Mouse (Mus musculus) left cerebral cortex, postnatal 14 days (tissue): ENCODE results near the gene Cry2. TPM values are rescaled to one million over a fixed set of nuclear protein-coding genes. Genes with fewer than 3 reads are reported as not detected.
A peak's percentile ranks its signal among the peaks of the same experiment; 100 is the strongest.
"Not testable (repeated sequence)": the region's sequence is repeated elsewhere in the genome, so short reads cannot be mapped to it uniquely, and the experiment has no call there.

Experiments used
- DNase-seq, 2 experiments: peaks; one replicate each; pipeline ENCODE4 v3.0.0; 2021 to 2022; ENCODE audit warnings: low spot score in 2 of 2, mixed read lengths in 1 of 2
- intact Hi-C: fragments of 180-260 bp; cut with DNase I; formaldehyde crosslinking; loops from one replicate; pipeline ENCODE4 v1.15.1; 2025
- total RNA-seq, 2 experiments: library from RNA; stranded (reverse); gene quantifications; 2 replicates each; pipeline ENCODE4 v1.2.3; 2021

The Cry2 gene
- total RNA-seq, 2 experiments from 2014 or later: 109 to 116 TPM

DNA sequence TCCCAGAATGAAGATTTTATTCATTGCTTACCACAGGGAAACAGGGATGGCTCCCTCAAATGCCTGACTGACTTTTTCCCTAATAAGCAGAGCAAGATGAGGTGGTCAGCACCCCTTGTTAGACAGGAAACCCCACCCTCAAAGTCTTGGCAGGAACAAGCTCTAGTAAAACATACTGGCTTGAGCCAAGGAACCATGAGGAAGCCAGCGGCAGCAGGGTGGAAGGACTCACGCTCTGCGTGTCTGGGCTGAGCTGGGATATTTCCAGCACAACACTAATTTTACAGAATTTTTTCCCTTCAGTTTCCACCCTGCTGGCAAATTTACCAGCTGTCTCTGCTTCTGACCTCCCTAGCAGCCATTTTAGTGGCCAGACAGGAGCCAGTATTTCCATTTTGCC is 7.4 kb downstream of the Cry2 start:
- intact Hi-C loops: no loop called here
- no peak for DNase-seq

DNA sequence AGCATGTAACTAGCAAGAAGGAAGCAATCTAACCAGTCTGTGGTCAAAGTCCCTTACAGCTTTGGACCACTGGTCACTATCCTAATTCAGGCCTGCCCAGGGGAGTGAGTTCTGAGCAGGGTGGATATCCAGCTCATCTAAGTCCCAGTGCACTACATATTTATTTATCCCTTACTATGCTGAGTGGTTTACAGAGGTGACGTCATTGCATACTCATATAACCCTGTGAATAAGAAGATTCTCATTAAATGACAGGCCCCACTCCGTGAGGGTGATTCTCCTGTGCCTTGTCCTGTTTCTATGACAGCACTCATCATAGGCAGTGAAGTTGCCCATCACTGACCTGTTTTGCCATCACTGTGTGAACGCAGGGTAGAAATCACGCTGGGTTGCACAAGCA is 8.5 kb downstream of the Cry2 start:
- DNase-seq: no peak
- intact Hi-C loops: no loop called here

DNA sequence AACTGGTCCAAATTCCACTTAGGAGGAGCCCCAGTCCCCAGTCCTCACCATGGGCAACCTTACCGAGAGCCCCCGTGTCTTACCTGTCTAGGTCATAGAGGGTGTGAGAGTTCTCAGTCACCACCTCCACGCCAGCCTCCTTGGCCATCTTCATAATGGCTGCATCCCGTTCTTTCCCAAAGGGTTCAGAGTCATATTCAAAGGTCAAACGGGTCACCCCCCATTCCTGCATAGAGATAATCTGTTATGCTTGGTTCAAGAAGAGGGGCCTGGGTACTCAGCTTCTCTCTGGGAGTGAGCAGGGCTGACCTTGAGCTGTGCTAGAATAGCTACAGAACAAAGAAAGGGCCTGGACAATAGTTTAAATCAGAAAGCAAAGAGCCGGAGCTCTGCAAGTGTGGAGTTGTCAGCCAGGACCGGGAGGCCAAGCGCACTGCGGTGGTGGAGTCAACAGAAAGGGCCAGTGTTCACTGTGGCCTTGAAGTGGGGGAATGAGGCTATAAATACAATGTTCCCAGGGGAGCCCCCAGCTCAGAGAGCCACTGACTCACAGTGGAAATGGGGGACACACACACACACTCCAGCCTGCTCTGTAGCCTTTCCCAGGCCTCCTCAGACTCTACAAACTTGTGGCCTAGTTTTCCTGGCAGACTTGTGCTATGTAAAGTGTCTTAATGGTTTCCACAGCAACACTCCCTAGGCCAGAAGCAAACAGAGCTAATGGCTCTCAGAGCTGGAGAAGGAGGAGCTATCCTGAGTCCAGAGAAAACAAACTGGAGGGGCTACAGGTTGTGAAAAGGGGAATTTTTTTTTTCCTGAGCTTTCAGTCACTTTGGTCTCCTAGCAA is 9.2 kb downstream of the Cry2 start:
- intact Hi-C loops: no loop called here
- peak in 1 of 2 experiments; percentile 75 for DNase-seq

DNA sequence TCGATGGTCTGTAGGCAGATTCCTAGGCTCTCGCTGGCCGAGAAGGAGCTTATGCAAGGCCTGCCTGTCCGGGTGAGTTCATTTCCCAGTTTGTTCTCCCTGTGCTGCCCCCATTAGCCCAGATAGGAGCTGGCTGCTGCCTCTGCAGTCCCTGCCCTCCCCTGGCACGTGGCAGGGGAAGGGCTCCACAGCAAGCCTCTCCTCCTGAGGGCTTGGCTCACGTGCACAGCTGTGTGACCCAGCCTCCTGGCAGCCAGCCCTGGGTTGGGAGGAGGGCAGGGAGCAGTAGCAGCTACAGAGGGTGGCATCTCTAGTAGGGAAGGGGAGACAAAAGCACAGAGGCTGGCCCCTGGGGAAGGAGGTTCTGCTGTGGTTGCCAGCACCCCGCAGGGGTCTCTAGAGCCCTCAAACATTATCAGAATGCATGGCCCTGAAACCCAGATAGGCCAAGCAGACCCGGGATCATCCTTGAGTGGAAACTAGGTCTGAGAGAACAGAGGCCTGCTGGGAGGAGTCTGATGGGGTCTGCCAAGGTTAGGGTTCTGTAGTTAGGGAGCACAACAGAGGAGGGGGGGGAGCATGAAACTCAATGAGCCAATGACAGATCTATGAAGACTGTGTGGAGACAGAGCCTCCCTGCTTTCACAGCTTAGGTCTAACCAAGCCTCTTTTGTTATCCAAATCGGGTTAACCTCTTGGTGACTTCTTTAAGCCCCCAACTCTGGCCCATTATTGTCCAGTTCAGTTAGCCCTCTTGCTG is 10.0 kb downstream of the Cry2 start:
- intact Hi-C loops: no loop called here
- DNase-seq: peak; percentile 81 to 82

DNA sequence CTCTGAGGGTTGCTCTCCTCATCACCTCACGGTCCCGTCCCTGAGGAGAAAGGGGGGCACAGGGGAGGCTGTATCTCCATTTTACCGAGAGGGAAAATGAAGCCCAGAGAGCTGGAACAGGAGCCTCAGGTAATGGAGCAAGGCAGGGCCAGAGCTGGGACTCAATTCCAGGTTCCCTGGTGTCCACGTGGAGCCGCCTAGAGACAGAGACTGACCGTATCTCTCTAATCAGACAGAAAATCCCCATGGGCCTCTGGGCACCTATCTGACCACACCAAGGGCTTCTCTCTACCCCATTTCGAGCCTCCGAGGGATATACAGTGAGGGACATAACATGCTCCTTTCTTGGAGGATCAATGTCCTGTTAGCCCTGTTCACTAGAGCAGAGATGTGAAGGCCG is 10.7 kb downstream of the Cry2 start:
- intact Hi-C loops: no loop called here
- DNase-seq: no peak

DNA sequence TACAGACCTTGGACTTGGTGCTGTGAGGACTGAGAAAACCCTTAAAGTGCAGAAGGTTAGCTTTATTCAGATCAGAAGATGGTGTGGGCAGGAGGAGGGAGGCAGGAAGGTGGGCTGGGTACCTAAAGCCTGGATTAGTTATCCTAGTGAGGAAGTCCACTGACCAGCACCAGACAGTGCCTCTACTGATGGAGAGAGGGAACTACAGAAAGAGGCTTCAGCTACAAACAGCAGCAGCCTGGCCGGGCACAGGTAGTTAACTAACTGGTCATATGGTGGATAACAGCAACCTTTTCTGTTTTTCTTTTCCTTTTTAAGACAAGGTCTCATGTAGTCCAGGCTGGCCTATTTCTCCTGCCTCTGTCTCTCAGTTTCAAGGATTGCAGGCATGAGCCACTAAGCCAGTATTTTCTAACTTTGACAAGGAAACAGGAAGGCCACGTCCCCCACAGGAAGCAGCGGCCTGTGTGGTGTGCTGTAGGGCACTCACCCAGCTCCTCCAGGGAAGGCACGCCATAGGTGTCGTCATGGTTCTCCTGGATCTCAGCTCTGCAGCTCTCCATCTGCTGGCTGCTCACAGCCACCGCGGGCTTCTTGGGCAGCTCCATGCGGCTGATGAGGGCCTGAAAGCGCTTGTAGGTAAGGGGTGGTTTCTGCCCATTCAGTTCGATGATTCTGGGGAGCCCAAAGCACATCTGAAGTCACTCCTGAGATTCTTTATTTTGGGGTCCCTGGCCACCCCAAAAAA is 11.3 kb downstream of the Cry2 start:
- intact Hi-C loops: no loop called here
- no peak for DNase-seq

DNA sequence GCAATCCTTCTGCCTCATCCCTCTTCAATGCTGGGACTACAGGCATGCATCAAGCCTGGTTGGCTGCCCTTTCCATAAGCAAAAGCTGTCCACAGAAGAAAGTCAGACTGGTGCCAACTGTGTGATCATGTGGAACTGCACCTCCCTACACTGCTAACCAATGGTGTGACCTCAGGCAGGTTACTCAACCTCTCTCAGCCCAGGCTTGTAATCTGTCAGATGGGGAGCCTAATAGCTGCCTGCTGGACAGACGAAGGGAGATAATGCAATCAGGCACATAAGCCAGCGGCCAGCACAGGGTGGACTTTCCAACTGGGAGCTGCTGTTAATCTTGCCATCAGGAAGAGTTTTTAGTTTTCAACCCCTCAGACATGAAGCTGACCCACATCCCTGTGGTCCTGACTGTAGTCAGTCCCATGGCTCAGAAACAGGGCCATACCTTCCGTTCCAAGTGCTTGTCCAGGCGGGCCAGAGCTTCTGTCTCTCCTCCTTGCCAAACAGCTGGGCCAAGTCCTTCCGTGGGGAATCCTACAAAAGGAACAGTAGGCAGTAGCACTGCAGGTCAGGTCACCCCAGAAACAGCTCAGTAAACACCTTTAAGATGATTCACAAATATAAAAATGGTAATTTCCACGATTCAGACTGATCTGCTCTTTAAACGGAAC is 12.0 kb downstream of the Cry2 start:
- DNase-seq: no peak
- intact Hi-C loops: no loop called here

DNA sequence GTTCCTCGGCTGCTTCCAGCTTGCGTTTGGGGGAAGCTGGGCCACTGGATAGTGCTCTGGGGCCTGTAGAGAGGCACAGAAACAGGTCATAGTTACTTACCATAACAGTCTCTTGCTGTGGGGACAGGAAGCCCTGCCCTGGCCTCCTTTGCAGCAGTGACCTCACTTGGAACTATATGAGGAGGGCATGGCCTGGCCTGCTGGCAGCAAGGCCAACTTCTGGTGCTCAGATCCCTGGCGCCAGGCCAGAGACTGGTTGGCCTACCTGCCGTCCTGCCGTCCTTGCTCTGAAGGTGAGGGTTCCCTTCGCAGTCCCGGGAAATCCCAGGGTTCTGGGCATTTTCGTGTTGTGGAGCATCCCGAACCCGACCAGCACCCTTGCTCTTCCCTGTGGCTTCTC is 22.1 kb downstream of the Cry2 start:
- DNase-seq: no peak
- intact Hi-C loops: no loop called here

DNA sequence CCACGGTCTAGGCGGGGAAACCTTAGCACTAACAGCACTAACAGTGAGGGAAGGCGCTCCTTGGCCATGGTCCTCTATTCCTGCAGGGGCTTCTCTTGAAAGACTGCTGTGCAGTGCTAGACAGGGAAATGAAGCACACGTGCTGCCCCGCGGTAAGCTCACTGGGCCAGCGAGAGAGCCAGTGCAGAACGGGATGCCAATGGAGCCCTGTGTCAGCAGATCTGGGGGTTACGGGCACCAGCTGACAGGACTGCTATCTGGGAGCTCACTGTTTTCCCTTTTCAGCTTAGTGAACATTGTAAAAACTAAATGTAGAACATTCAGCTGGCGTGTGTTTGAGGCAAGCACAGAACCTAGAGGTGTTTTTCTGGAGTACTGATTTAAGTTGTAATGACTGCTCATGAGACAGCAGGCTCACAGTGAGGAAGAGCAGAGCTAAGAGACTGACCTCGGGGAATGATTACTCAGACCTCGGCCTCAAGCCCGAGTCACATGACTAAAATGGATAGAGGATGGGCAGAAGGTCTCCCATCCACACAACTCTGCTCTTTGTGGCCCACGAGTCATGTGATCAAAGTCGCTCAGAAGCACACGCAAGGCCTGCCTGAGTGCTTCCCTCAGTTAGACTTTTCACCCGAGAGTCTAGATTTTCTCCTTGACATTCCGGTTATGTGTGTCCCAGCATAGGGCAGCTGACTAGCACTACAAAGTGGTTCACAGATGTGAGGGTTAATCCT is 25.4 kb downstream of the Cry2 start:
- intact Hi-C loops: no loop called here
- DNase-seq: no peak

DNA sequence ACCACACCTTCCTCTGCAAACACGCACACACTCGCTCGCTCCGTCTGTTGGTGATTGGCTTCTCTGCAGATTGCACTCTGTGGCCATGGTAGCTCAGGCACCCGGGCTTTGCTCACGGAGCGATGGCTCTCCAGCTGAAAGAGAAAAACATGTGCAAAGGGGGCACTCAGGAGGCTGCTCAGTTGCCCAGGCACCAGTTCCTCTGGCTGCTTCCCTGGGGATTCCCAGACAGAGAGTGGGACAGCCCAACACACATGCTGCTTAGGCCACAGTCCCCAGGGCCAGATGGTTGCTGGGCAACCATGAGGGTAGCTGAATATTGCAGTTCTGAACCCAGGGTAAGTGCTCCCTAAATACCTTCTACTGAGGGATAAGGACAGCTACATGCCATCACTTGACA is 28.2 kb downstream of the Cry2 start:
- intact Hi-C loops: no loop called here
- no peak for DNase-seq

DNA sequence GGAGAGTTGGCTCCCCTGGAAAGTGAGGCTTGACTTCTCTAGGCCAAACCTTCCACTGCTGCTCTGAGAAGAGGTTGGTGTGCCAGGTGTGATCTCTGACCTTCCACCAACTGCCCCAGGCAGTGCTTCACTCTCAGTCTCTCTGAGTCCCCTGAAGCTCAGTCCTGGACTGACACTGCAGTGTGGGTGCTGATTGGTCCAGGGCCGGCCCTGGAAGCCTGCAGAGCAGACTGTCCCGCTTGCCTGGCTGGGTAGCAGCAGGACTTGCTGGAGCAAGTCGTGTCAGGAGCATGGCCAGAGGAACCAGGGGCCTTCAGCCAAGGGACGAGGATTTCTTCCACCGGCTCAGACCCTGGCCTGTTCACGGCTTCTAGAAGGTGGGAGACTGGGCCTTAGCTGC is 29.1 kb downstream of the Cry2 start:
- no peak for DNase-seq
- intact Hi-C loops: no loop called here

DNA sequence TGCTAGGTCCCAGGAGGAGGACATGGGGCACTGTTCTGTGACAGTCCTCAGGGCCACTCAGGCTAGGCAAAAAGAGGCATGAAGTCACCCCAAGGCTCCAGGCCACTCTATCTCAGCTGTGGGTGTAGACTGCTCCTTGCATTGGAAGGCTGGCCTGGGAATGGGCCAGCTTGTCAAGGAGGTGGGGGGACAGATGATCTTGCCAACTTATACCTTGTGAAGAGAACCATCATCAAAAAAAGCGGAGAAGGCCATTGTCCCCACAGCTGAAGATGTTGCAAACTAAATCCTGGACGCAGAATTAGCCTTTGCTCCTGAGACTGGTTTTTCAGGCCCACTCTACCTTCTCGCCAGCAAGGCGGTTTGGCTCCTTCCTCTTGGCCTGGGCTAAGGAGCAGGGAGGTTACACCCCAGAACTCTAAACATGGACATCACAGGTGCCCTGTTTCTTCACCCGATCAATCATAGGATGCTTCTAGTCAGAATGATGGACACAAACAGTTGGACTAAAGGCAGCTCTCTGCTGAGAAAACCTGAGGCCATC is 30.0 kb downstream of the Cry2 start:
- DNase-seq: no peak
- intact Hi-C loops: no loop called here

DNA sequence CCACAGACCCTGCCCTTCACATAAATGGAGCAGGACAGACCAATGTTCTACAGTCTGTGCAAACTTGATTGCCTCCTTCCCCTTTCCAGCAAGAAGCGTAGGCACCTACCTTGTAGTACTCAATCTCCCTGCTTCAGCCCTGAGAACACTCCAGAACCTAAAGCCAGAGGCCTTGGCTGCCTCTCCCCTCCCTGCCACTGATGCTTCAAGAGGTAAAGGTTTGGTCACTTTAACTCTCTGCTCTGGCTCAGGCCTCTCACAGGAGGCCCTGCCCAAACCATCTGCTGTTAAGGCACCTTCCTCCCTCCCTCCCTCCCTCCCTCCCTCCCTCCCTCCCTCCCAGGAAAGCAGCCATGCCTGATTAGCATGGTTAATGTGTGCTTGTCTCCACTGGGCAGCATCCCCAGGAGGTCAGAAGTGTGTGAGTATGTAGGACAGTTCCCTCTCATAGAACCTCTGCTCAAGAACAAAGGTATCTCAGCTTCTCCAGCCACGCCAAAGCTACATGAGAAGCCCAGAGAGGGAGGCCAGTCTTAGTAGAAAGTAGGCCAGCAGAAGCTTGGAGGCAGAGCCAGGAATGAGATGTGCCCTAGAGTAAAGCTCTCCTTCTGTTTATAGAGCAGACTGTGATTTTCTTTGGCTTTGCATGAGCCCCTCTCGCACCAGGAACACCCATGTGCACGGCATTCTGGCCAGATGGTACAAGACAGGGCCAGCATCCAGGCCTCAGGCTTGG is 31.1 kb downstream of the Cry2 start:
- intact Hi-C loops: no loop called here
- DNase-seq: peak in 1 of 2 experiments; percentile 70

DNA sequence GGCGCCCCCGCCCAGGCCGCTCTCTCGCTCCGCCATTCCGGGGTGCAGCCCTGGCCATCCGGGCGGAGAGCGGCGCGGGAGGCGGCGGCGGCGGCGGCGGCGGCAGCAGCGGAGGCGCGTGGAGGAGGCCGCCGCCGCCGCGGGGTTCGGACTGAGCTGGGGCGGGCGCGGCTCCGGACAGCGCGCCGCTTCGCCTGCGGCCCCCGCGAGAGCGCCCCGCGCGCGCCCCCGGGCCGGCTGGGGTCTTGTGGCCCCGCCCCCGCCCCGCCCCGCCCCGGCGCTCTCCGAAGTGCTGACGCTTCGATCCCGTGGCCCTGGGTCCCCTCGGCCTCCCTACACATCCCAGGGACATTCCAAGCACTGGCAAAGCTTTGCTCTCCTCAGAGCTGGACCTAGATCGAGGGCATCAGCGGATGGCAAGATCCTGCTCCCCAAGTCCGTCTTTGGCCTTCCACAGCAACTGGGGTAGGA is 32.7 kb downstream of the Cry2 start, which contains the start of gene Mapk8ip1:
TSS of gene Mapk8ip1 (minus strand) at position 173 of the 471 bp plus-strand sequence.
- intact Hi-C loops: no loop called here
- no peak for DNase-seq

DNA sequence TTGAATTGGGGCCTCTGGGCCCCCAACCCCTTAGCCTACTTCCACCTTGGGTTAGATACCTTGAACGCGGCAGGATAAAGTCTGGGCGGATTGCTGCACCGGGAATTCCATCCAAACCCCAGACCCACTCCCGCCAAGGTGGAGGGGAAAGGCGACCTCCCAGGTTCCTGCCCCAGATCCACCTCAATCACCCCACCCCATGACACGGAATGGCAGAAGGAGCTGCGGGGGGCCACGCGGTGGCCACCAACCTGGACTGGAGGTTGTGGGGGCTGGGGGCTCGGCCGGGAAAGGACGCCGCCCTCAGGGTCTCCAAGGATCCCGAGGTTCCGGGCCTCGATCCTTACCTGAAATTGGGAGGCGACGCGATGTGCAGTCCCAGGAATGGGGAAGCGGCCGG is 33.2 kb downstream of the Cry2 start:
- no peak for DNase-seq
- intact Hi-C loops: no loop called here

DNA sequence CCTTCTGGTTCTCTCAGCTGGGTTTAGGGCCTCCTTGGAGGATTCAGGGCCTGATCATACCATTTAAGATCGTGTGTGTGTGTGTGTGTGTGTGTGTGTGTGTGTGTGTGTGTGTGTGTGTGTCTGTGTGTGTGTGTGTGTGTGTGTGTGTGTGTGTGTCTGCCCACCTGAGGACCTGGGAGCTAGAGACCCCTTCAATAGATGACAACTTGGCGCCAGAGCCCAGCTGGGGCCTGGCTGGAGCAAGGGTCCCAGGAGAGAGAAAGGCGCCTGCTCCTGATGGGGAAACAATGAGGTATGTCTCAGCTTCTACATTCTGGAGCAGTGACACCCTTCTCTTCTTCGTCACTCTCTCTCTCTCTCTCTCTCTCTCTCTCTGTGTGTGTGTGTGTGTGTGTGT is 34.0 kb downstream of the Cry2 start:
- intact Hi-C loops, DNase-seq: not testable (repeated sequence)

DNA sequence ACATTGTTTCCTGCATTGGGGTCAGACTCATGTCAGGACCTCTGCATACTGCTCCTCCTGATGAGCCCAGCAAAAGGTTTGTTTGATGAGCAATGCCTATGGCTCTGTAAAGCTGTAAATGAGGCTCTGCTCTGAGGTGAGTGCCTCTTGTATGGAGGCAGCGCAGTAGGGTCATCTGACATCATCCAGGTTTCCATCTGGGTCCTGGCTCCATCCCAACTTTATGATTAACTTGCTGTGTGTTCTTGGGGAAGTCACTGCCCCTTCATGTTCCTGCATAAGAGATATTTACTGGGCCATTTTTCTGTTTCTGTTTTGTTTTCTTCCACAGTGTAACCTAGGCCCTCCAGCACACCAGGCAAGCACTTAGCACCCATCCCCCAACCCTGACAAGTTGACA is 36.4 kb downstream of the Cry2 start:
- no peak for DNase-seq

DNA sequence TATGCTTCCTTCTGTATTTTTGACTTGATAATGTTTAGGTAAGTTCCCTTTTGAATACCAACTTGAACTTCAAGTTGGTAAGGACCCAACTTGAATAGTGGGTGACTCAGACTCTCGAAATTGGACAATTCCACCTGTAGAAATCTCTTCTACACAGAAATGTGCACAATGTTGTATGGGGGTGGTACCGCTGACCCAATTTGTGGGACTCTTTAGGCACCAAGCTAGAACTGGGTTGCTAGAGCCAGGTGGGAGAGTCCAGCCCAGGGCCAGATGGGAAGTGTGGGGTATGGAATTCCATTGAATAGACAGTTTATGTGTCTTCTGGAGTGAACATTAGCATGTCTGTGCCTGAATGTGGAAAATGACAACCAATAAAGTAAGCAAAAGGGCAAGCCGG is 38.3 kb downstream of the Cry2 start:
- DNase-seq: no peak
- intact Hi-C loops: no loop called here

More for the DNA sequence above, 36.4 kb downstream of the Cry2 start:
- intact Hi-C loops: no loop called here
